Mouse (Mus musculus) cortical plate, adult 2 months (tissue): ENCODE data around the gene Cd276. TPM values are rescaled to one million over a fixed set of nuclear protein-coding genes. Genes with fewer than 3 reads are reported as not detected.

Experiments used
- H3K27ac ChIP-seq: fragments of 200-500 bp; 2 replicates; pipeline ENCODE4 v1.5.1; 2012; ENCODE audit warnings: low read length, control low read depth, inconsistent platforms; ENCODE audit not compliant: insufficient read depth
- H3K4me1 ChIP-seq: fragments of 200-500 bp; 2 replicates; pipeline ENCODE4 v1.6.1; 2011; ENCODE audit warnings: low read length; ENCODE audit not compliant: control insufficient read depth, insufficient read depth
- H3K4me3 ChIP-seq: fragments of 200-500 bp; 2 replicates; pipeline ENCODE4 v1.5.1; 2011; ENCODE audit warnings: mild to moderate bottlenecking, low read length, control low read depth; ENCODE audit not compliant: insufficient read depth
- CTCF ChIP-seq: fragments of 200-500 bp; IDR thresholded peaks from 2 replicates; pipeline ENCODE4 v1.5.1; 2011; ENCODE audit warnings: mild to moderate bottlenecking, control low read depth, low read length; ENCODE audit not compliant: insufficient read depth; ENCODE audit errors: extremely low read depth
- POLR2A ChIP-seq: fragments of 200-500 bp; IDR thresholded peaks from 2 replicates; pipeline ENCODE4 v1.6.1; 2011; ENCODE audit warnings: mild to moderate bottlenecking, low read length, control low read depth; ENCODE audit not compliant: insufficient read depth; ENCODE audit errors: extremely low read depth
- polyA plus RNA-seq: library from polyadenylated mRNA; depleted of rRNA; stranded (reverse); fragments of >200 nt; gene quantifications from 2 replicates; pipeline ENCODE4 v1.2.3, GENCODE M21; 2012

Gene Cd276
- polyA plus RNA-seq, 1 experiment: 9.2 TPM

GRCm38 (mm10) chr9:58535447-58536134, 19.6 kb downstream of the Cd276 start:
- Histone ChIP-seq H3K27ac (no peak overlapping the region), H3K4me1 (no peaks in the 10 kb centered on the region), H3K4me3 (no peak overlapping the region)
- TF ChIP-seq POLR2A (no peak), CTCF (peak; percentile 57)

- Histone ChIP-seq H3K4me3 (no peak overlapping the region), H3K4me1 (no peaks in the 10 kb centered on the region), H3K27ac (no peak overlapping the region)
- TF ChIP-seq CTCF (peak; percentile 65), POLR2A (no peak)
Measured at GRCm38 (mm10) chr9:58534766-58535165, 20.5 kb downstream of the Cd276 start.

- H3K27ac ChIP-seq: no peak overlapping the region
- H3K4me3 ChIP-seq: no peak overlapping the region
- no peaks in the 10 kb centered on the region for H3K4me1 ChIP-seq
- TF ChIP-seq POLR2A (no peak), CTCF (no peak)
Measured at GRCm38 (mm10) chr9:58533322-58533721, 21.9 kb downstream of the Cd276 start.

- Histone ChIP-seq H3K4me3 (no peak overlapping the region), H3K27ac (no peak overlapping the region), H3K4me1 (no peaks in the 10 kb centered on the region)
- no peak for TF ChIP-seq CTCF
Measured at GRCm38 (mm10) chr9:58532236-58532635, 23.0 kb downstream of the Cd276 start.

GRCm38 (mm10) chr9:58530407-58530806, 24.8 kb downstream of the Cd276 start:
- H3K4me3 ChIP-seq: no peak overlapping the region
- H3K4me1 ChIP-seq: no peaks in the 10 kb centered on the region
- H3K27ac ChIP-seq: no peak overlapping the region
- no peak for TF ChIP-seq CTCF
- TF ChIP-seq POLR2A: no peak

- Histone ChIP-seq H3K4me3 (no peak overlapping the region), H3K27ac (no peak overlapping the region), H3K4me1 (no peaks in the 10 kb centered on the region)
- TF ChIP-seq CTCF: no peak
- TF ChIP-seq POLR2A: no peak
Measured at GRCm38 (mm10) chr9:58527841-58528240, 27.4 kb downstream of the Cd276 start.

- H3K4me1 ChIP-seq: no peaks in the 10 kb centered on the region
- no peak overlapping the region for H3K27ac ChIP-seq
- no peak overlapping the region for H3K4me3 ChIP-seq
- TF ChIP-seq POLR2A: no peak
- TF ChIP-seq CTCF: no peak
Measured at GRCm38 (mm10) chr9:58525108-58525507, 30.1 kb downstream of the Cd276 start.

GRCm38 (mm10) chr9:58521883-58522423, 33.3 kb downstream of the Cd276 start:
- H3K27ac ChIP-seq: no peak overlapping the region
- TF ChIP-seq POLR2A (no peak), CTCF (no peak)

GRCm38 (mm10) chr9:58520816-58521581, 34.2 kb downstream of the Cd276 start:
- Histone ChIP-seq H3K4me1 (no peaks in the 10 kb centered on the region), H3K4me3 (no peak overlapping the region), H3K27ac (no peak overlapping the region)
- TF ChIP-seq CTCF (no peak), POLR2A (no peak)

More at GRCm38 (mm10) chr9:58521883-58522423, 33.3 kb downstream of the Cd276 start:
- Histone ChIP-seq H3K4me1 (no peaks in the 10 kb centered on the region), H3K4me3 (no peak overlapping the region)
